Mouse (Mus musculus) B cell, adult 2 months (primary cell): ENCODE results near the gene Scaper.
A peak's percentile ranks its signal among the peaks of the same experiment; 100 is the strongest.

Experiments used
- DNase-seq, 2 experiments: peaks; one replicate each; pipeline ENCODE4 v3.0.0; 2022

The Scaper gene

GRCm38 (mm10) chr9:55540391-55540770, 397.5 kb downstream of the Scaper start:
- peak; percentile 32 to 45 for DNase-seq

GRCm38 (mm10) chr9:55539661-55540390, 398.1 kb downstream of the Scaper start:
- peak; percentile 35 to 45 for DNase-seq

GRCm38 (mm10) chr9:55539006-55539405, 398.9 kb downstream of the Scaper start:
- peak in 1 of 2 experiments; percentile 12 for DNase-seq

GRCm38 (mm10) chr9:55538377-55538776, 399.5 kb downstream of the Scaper start, which contains the start of gene Isl2:
Gene Isl2 (plus strand): TSS chr9:55538672.
- DNase-seq, result no peak

- peak; percentile 62 to 63 for DNase-seq
Measured at GRCm38 (mm10) chr9:55535907-55536306, 402.0 kb downstream of the Scaper start.

- DNase-seq, result peak; percentile 54 to 58
Measured at GRCm38 (mm10) chr9:55525716-55526115, 412.2 kb downstream of the Scaper start.

GRCm38 (mm10) chr9:55512027-55512543, 425.8 kb downstream of the Scaper start, which contains the start of gene Etfa:
Gene Etfa (minus strand): TSS chr9:55512243.
- peak; percentile 91 to 92 for DNase-seq

GRCm38 (mm10) chr9:55511521-55511993, 426.4 kb downstream of the Scaper start:
- DNase-seq, result no peak

GRCm38 (mm10) chr9:55510651-55511235, 427.2 kb downstream of the Scaper start:
- DNase-seq, result no peak

- DNase-seq, result no peak
Measured at GRCm38 (mm10) chr9:55509731-55510130, 428.2 kb downstream of the Scaper start.

GRCm38 (mm10) chr9:55508701-55509100, 429.2 kb downstream of the Scaper start:
- no peak for DNase-seq

- no peak for DNase-seq
Measured at GRCm38 (mm10) chr9:55507922-55508321, 430.0 kb downstream of the Scaper start.
